Mouse (Mus musculus): Measurements from ENCODE around the gene Olfr1277. TPM values are rescaled to one million over a fixed set of nuclear protein-coding genes. Genes with fewer than 3 reads are reported as not detected.

Gene Olfr1277
- polyA plus RNA-seq (2015; fragmentation: Nextera tagmentation; extraction: Ambion mirVana): not detected in 2 replicates

DNA sequence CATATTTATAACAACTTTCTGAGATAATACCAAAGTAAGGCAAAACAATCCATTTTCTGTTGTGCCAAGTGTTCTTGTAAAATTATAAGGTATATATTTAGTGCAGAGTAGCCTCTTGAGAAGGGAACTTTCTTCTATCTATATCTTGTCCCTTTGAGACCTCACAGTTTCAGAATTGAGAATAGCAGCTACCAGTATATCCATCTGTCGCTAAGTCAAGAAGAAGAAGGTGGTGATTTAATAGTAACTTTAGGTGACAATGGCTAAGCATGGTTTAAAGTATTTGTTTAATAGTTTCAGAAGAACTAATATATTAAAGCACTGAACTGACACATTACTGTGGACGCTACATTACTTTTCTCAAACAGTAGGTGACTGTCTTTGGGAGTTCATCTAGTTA, at the start of gene Olfr1277:
Olfr1277 (minus strand) TSS at position 101 of the 400 bp plus-strand sequence.
- H3K4me2 ChIP-seq (replicated peaks): no peak within 1 kb of the TSS
- H3K9ac ChIP-seq: no peak within 1 kb of the TSS
- H3K9me3 ChIP-seq (replicated peaks): no peaks in the 10 kb centered on the region
- no peak within 1 kb of the TSS for H3K4me3 ChIP-seq (replicated peaks)
- no peaks in the 10 kb centered on the region for H3K36me3 ChIP-seq
- ATAC-seq (ENCODE audit: insufficient number of reproducible peaks, low FRiP score, low TSS enrichment, low read depth): no peak
- 79% methylated on average over 2 of the region's 2 CpGs for WGBS
- no peak within 1 kb of the TSS for H3K27ac ChIP-seq (replicated peaks)
- no peaks in the 10 kb centered on the region for H3K27me3 ChIP-seq
- H3K4me1 ChIP-seq: no peaks in the 10 kb centered on the region

DNA sequence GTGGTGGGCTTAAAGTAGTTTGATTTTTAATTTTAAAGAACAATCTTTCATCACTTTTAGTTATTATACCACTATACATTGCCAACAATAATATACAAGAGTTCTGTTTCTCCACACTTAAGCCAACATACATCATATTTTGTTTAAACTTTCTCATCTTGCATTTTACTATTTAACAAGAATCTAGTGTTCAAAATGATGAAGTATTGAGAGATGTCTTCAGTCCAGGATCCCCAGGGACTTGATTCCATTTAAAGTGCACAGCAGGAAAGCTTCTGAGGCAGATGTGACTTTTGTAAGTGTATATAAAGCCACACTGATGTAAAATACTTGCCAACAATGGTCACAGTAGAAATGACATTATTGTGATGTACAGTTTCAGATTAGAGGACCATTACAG, 39.8 kb upstream of the Olfr1277 start, which contains the start of gene Olfr1280:
Olfr1280 (plus strand) TSS at position 301 of the 400 bp plus-strand sequence.
- ATAC-seq (ENCODE audit: insufficient number of reproducible peaks, low FRiP score, low TSS enrichment, low read depth): no peak
- Histone ChIP-seq H3K4me2 (replicated peaks) (no peak within 1 kb of the TSS), H3K9me3 (replicated peaks) (no peaks in the 10 kb centered on the region), H3K4me1 (no peaks in the 10 kb centered on the region), H3K9ac (no peak within 1 kb of the TSS), H3K4me3 (replicated peaks) (no peak within 1 kb of the TSS), H3K27ac (replicated peaks) (no peak within 1 kb of the TSS), H3K36me3 (no peaks in the 10 kb centered on the region), H3K27me3 (no peaks in the 10 kb centered on the region)

DNA sequence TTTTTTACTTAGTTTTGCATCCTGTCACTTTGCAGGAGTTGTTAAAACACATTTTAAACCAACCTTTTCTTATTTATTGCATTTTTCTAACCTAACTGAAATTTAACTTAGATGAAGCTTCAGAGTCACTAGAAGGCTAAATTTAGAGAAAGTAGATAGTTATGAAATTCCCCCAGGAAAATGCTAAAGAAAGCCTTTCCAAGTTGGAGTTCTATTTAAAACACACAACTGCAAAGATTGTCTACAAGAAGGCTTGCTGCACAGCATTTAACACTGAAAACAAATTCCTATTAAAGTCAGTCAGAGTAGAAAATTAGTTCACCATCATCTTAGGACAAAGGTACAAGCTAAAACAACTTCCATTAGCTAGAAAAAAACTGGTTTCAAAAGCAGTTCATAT, 26.5 kb upstream of the Olfr1277 start, which contains the start of gene Olfr1279:
Olfr1279 (plus strand) TSS at position 262 of the 400 bp plus-strand sequence.
- H3K27me3 ChIP-seq: no peaks in the 10 kb centered on the region
- no peak within 1 kb of the TSS for H3K9ac ChIP-seq
- ATAC-seq (ENCODE audit: insufficient number of reproducible peaks, low FRiP score, low TSS enrichment, low read depth): no peak
- no peak within 1 kb of the TSS for H3K27ac ChIP-seq (replicated peaks)
- no peak within 1 kb of the TSS for H3K4me2 ChIP-seq (replicated peaks)
- no peak within 1 kb of the TSS for H3K4me3 ChIP-seq (replicated peaks)
- no peaks in the 10 kb centered on the region for H3K9me3 ChIP-seq (replicated peaks)
- no peaks in the 10 kb centered on the region for H3K4me1 ChIP-seq
- no peaks in the 10 kb centered on the region for H3K36me3 ChIP-seq

DNA sequence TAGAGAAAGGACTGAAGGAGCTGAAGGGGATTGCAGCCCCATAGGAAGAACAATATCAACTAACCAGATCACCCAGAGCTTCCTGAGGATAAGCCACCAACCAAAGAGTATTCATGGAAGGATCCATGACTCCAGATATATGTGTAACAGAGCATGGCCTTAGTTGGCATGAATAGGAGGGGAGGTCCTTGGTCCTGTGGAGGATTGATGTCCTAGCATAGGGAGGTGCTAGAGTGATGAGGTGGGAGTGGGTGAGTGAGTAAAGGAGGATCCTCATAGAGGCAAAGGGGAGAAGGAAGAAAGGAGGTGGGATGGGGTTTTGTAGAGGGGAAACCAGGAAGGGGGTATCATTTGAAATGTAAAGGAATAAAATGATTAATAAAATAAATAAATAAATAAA, 24.6 kb upstream of the Olfr1277 start:
- Histone ChIP-seq H3K36me3 (no peaks in the 10 kb centered on the region), H3K9me3 (replicated peaks) (no peaks in the 10 kb centered on the region), H3K4me3 (replicated peaks) (no peak overlapping the region), H3K4me1 (no peaks in the 10 kb centered on the region), H3K27ac (replicated peaks) (no peak overlapping the region), H3K9ac (no peak overlapping the region), H3K27me3 (no peaks in the 10 kb centered on the region), H3K4me2 (replicated peaks) (no peak overlapping the region)
- ATAC-seq (ENCODE audit: insufficient number of reproducible peaks, low FRiP score, low TSS enrichment, low read depth): no peak

DNA sequence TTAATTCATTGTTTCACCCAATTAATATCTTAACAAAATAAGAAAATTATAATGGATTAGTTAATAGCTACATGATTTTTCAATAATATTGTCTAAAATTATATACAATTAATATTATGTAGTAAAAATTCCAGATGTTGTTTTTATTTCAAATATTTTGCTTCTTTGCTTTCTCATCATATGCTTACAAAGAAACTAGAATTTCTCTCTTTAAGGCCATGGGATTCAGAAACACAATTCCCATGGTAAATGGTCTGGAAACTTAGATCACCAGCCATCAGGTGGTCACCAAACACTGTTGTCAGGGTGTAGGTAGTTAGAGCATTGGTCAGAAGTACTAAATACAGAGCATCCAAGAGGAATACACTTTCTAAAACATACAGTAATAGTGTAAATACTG, 15.9 kb upstream of the Olfr1277 start, which contains the start of gene Olfr1278:
Olfr1278 (plus strand) TSS at position 301 of the 400 bp plus-strand sequence.
- Histone ChIP-seq H3K9me3 (replicated peaks) (no peaks in the 10 kb centered on the region), H3K4me1 (no peaks in the 10 kb centered on the region), H3K4me3 (replicated peaks) (no peak within 1 kb of the TSS), H3K9ac (no peak within 1 kb of the TSS), H3K36me3 (no peaks in the 10 kb centered on the region), H3K27me3 (no peaks in the 10 kb centered on the region), H3K27ac (replicated peaks) (no peak within 1 kb of the TSS), H3K4me2 (replicated peaks) (no peak within 1 kb of the TSS)
- ATAC-seq (ENCODE audit: insufficient number of reproducible peaks, low FRiP score, low TSS enrichment, low read depth): no peak

DNA sequence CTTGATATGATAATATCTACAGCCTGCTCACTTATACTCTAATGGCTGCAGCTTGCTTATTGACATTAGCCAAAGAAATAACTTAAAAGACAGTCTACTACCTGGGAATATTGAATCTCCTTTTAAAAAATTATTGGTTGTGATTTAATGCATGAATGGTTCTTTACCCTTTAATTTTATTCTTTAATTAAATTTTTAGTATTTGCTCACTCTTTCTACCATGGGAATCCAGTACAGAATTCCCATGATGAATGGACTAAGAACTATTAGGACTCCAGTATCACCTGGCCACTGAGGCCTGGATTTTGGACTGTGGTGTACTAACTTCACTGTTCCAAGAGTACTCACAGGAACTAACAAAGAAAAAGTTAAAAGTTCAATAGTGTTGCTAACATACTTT, 19.7 kb downstream of the Olfr1277 start, which contains the start of gene Olfr1276:
Olfr1276 (plus strand) TSS at position 301 of the 400 bp plus-strand sequence.
- no peaks in the 10 kb centered on the region for H3K9me3 ChIP-seq (replicated peaks)
- no peak for ATAC-seq (ENCODE audit: insufficient number of reproducible peaks, low FRiP score, low TSS enrichment, low read depth)

DNA sequence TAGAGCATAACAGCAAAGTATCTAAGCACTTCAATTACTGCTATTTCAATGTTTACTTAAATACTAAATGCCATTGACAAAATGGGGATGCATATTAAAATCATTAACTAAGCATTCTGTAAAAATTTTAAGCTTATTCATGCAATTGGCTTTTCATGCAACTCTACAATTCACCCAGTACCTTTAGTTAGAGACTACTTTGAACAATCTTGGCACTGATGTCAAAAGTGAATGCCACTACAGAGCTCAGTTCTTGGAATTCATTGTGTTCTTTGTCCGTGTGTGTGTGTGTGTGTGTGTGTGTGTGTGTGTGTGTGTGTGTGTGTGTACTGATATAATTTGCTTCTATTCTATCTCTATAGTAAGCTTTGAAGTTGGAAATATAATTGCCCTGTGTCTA, 38.7 kb downstream of the Olfr1277 start, which contains the start of gene Olfr1275:
Olfr1275 (minus strand) TSS at position 101 of the 400 bp plus-strand sequence.
- H3K9ac ChIP-seq: no peak within 1 kb of the TSS

More for the DNA sequence above, 19.7 kb downstream of the Olfr1277 start, which contains the start of gene Olfr1276:
- no peaks in the 10 kb centered on the region for H3K27me3 ChIP-seq
- H3K4me2 ChIP-seq (replicated peaks): no peak within 1 kb of the TSS
- H3K36me3 ChIP-seq: no peaks in the 10 kb centered on the region
- H3K4me1 ChIP-seq: no peaks in the 10 kb centered on the region
- H3K9ac ChIP-seq: no peak within 1 kb of the TSS
- no peak within 1 kb of the TSS for H3K4me3 ChIP-seq (replicated peaks)
- H3K27ac ChIP-seq (replicated peaks): no peak within 1 kb of the TSS

DNA sequence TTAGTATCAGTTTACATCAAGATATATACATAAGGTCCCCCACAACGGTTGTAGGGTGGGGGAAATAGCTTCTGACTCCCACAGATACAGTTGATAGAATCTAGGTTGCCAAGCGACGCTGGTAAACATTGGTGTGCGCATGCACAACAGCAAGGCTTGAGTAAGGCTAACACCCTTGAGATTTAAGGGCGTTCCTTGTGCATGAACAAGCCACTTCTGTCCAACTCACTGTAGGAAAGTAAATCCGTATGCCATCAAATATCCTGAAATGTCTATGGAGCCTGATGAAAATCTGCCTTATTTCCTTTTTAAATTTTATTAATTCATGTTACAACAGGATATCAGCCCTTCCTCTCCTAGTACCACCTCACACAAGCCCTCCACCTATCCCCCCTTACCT, 44.4 kb downstream of the Olfr1277 start, which contains the start of gene 4930430A15Rik:
4930430A15Rik (minus strand) TSS at position 101 of the 400 bp plus-strand sequence.
- H3K4me1 ChIP-seq: no peaks in the 10 kb centered on the region
- H3K4me2 ChIP-seq (replicated peaks): no peak within 1 kb of the TSS
- no peaks in the 10 kb centered on the region for H3K36me3 ChIP-seq
- H3K9ac ChIP-seq: no peak within 1 kb of the TSS
- WGBS: 81% methylated on average over 6 of the region's 6 CpGs
- H3K9me3 ChIP-seq (replicated peaks): no peaks in the 10 kb centered on the region
- H3K4me3 ChIP-seq (replicated peaks): no peak within 1 kb of the TSS
- no peak within 1 kb of the TSS for H3K27ac ChIP-seq (replicated peaks)
- H3K27me3 ChIP-seq: no peaks in the 10 kb centered on the region
- no peak for ATAC-seq (ENCODE audit: insufficient number of reproducible peaks, low FRiP score, low TSS enrichment, low read depth)

More for the DNA sequence above, 38.7 kb downstream of the Olfr1277 start, which contains the start of gene Olfr1275:
- Histone ChIP-seq H3K27me3 (no peaks in the 10 kb centered on the region), H3K4me1 (no peaks in the 10 kb centered on the region), H3K4me2 (replicated peaks) (no peak within 1 kb of the TSS), H3K4me3 (replicated peaks) (no peak within 1 kb of the TSS), H3K9me3 (replicated peaks) (no peaks in the 10 kb centered on the region), H3K36me3 (no peaks in the 10 kb centered on the region), H3K27ac (replicated peaks) (no peak within 1 kb of the TSS)
- no peak for ATAC-seq (ENCODE audit: insufficient number of reproducible peaks, low FRiP score, low TSS enrichment, low read depth)
- 75% methylated on average over 1 of the region's 1 CpGs for WGBS

Other genes with a start within 250 kb of the Olfr1277 start
- not detected in 2 replicates for gene Gm13941, start 168.1 kb downstream of the Olfr1277 start, polyA plus RNA-seq (2015; fragmentation: Nextera tagmentation; extraction: Ambion mirVana)
- not detected in 2 replicates for gene Gm15130, start 121.2 kb downstream of the Olfr1277 start, polyA plus RNA-seq (2015; fragmentation: Nextera tagmentation; extraction: Ambion mirVana)
- gene 4930430A15Rik, start 44.5 kb downstream of the Olfr1277 start, polyA plus RNA-seq (2015; fragmentation: Nextera tagmentation; extraction: Ambion mirVana): 0.12 TPM in 1 of 2 replicates, not detected in the other
- gene Olfr1275, start 38.8 kb downstream of the Olfr1277 start, polyA plus RNA-seq (2015; fragmentation: Nextera tagmentation; extraction: Ambion mirVana): not detected in 2 replicates
- gene Olfr1276, start 19.6 kb downstream of the Olfr1277 start, polyA plus RNA-seq (2015; fragmentation: Nextera tagmentation; extraction: Ambion mirVana): not detected in 2 replicates
- not detected in 2 replicates for gene Olfr1278, start 16.0 kb upstream of the Olfr1277 start, polyA plus RNA-seq (2015; fragmentation: Nextera tagmentation; extraction: Ambion mirVana)
- gene Olfr1279, start 26.5 kb upstream of the Olfr1277 start, polyA plus RNA-seq (2015; fragmentation: Nextera tagmentation; extraction: Ambion mirVana): not detected in 2 replicates
- not detected in 2 replicates for gene Olfr1280, start 39.9 kb upstream of the Olfr1277 start, polyA plus RNA-seq (2015; fragmentation: Nextera tagmentation; extraction: Ambion mirVana)
- gene Olfr1281, start 52.4 kb upstream of the Olfr1277 start, polyA plus RNA-seq (2015; fragmentation: Nextera tagmentation; extraction: Ambion mirVana): not detected in 2 replicates
- gene Olfr1282, start 62.0 kb upstream of the Olfr1277 start, polyA plus RNA-seq (2015; fragmentation: Nextera tagmentation; extraction: Ambion mirVana): not detected in 2 replicates
- gene Olfr1283, start 92.7 kb upstream of the Olfr1277 start, polyA plus RNA-seq (2015; fragmentation: Nextera tagmentation; extraction: Ambion mirVana): not detected in 2 replicates
- not detected in 2 replicates for gene Olfr1284, start 101.4 kb upstream of the Olfr1277 start, polyA plus RNA-seq (2015; fragmentation: Nextera tagmentation; extraction: Ambion mirVana)
- gene Olfr1286, start 149.0 kb upstream of the Olfr1277 start, polyA plus RNA-seq (2015; fragmentation: Nextera tagmentation; extraction: Ambion mirVana): not detected in 2 replicates
- gene Olfr1287, start 175.0 kb upstream of the Olfr1277 start, polyA plus RNA-seq (2015; fragmentation: Nextera tagmentation; extraction: Ambion mirVana): not detected in 2 replicates
- gene Olfr1288, start 200.0 kb upstream of the Olfr1277 start, polyA plus RNA-seq (2015; fragmentation: Nextera tagmentation; extraction: Ambion mirVana): not detected in 2 replicates
- not detected in 2 replicates for gene Olfr1289, start 206.7 kb upstream of the Olfr1277 start, polyA plus RNA-seq (2015; fragmentation: Nextera tagmentation; extraction: Ambion mirVana)
- gene Olfr1290, start 219.7 kb upstream of the Olfr1277 start, polyA plus RNA-seq (2015; fragmentation: Nextera tagmentation; extraction: Ambion mirVana): not detected in 2 replicates
- gene Olfr1291-ps1, start 223.1 kb upstream of the Olfr1277 start, polyA plus RNA-seq (2015; fragmentation: Nextera tagmentation; extraction: Ambion mirVana): 0.04 TPM in 1 of 2 replicates, not detected in the other